Mouse (Mus musculus): ENCODE data around the gene Etfa.

GRCm38 (mm10) chr9:55425271-55425810 is 86.7 kb downstream of the Etfa start:
- TF ChIP-seq CTCF (conservative IDR thresholded peaks at IDR 0.05; ENCODE audit: low read length) (no peak), POU5F1 (IDR thresholded peaks at IDR 0.05; ENCODE audit: borderline replicate concordance, low read length) (no peak)

Data from E14TG2a.4 (cell line).